Mouse (Mus musculus): ENCODE data around the gene Sval2.

Gene Sval2

DNA sequence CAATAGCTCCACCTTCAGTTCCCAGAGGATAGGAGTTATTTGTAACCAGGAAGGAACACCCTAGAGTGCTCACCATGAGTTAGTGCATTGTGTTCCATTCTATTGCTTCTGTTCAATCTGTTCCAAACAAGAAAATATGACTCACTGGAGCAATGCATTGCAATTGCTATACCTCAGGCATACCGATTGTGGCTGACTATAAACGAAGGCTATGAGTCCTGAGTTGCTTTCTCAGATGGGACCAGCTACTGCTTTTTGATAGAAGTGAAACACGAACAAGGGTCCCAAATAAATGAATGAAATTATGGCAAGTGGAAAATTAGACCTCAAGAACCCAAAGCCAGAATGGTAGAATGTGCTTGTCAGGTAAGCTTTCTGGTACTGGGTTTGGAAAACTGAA is at the start of gene Sval2:
Sval2 (plus strand) TSS at position 301 of the 400 bp plus-strand sequence.
- no peak for DNase-seq (ENCODE audit: inconsistent ontology term)

DNA sequence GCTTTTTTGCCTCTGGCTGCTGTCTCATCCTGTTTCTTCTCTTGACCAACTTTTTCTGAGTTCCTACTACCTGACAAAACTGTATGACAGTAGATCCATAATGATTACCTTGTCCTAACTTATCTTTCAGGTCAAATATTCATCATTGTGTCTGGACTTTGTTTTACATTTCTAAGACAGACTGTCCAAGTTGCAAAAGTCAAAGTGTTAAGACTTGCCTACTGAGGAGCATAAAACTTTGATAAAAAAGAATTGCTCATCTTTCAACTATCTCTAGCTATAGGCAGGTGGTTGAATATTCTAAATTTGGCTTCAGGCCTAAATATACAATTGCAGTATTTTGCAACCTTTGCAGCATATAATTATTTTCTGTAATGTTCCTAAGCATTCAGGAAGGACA is 28.7 kb upstream of the Sval2 start:
- no peak for DNase-seq (ENCODE audit: inconsistent ontology term)

DNA sequence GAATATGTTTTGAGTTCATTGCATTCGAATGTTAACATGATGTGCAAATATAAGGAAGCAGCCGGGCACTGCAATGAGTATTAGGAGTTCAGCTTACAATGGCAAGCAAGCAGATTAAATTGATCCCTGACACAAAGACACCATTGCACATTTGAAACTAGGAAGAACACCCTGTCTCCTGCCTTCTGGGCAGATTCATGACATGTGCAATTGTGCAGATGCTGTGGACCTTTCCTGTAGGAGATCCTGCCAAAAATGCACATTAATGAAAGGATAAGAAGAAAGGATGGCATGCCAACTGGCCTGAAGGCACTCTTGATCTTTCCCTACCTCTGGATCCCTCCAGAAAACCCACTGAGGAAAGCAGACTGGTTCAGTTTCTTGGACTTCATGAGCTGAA is 23.3 kb upstream of the Sval2 start:
- no peak for DNase-seq (ENCODE audit: inconsistent ontology term)

DNA sequence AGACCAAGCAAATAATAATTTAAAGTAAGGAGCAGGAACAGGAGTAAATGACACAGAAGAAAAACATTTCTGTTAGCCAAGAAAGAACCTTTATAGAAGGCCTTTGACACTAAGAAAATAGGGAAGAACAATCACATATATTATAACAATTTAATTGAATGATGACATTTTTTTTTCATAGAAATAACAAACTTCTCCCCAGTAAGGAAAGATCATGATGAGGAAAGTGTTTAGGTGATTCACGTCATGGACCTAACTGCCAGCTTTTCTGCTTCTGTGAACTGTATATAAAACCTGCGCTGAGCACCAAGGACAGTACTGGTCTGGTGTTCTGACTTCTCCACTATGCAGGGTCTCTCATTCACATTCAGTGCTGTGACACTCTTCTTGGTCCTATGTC is 5.6 kb upstream of the Sval2 start, which contains the start of gene Pip:
Pip (plus strand) TSS at position 301 of the 400 bp plus-strand sequence.
- no peak for DNase-seq (ENCODE audit: inconsistent ontology term)

DNA sequence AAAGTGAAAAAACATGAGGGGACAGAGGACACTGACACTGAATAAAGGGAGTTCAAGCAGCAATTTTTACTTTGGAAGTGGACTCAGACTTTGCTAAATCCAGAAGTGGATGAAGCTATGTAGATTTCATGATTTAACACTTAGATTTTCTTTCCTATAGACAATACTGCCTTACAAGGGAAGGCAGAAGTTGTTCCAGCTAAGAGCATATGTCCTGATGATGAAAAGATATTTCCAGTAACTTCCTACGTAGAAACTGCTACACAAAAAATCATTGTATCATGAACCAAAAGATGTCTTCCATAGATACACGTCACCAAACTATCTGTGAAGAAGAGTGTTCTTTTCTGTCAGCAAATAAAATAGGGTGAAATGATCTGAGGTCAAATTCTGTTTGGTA is 11.2 kb downstream of the Sval2 start:
- DNase-seq (ENCODE audit: inconsistent ontology term): no peak

DNA sequence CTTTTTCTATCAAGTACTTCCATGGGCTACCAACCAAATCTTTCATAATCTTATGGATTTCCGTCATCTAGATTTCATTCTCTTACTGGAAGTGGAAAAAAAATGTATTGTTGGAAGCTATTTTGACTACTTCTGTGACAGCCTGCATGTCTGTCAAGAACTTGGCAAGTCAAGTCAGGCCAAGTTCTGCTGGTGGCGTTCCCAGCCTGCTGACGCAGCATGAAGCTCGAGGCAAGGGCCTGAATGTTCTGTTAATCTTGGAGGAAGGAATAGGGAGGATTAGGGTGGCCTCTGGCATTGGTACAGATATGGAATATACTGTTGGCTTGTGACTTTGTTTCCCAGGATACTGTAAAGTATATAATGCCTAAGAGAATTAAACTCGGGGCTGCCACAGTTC is 58.8 kb downstream of the Sval2 start:
- no peak for DNase-seq (ENCODE audit: inconsistent ontology term)
